Mouse (Mus musculus): ENCODE measurements around the gene Ascl4.

Gene Ascl4

GRCm38 (mm10) chr10:85927676-85928445 lies at the start of gene Ascl4:
Gene Ascl4, plus strand, starts transcription at chr10:85927681.
- no peak for DNase-seq (ENCODE audit: extremely low read depth, low read depth)

GRCm38 (mm10) chr10:85879886-85880486 lies 47.5 kb upstream of the Ascl4 start:
- DNase-seq (ENCODE audit: extremely low read depth, low read depth) = no peak

GRCm38 (mm10) chr10:85916498-85917309 lies 10.8 kb upstream of the Ascl4 start, which contains the start of gene Prdm4:
Gene Prdm4, minus strand, starts transcription at chr10:85917142.
- DNase-seq (ENCODE audit: extremely low read depth, low read depth) = peak; percentile 93

- DNase-seq (ENCODE audit: extremely low read depth, low read depth) = no peak
Measured at GRCm38 (mm10) chr10:85928499-85929207, 1.2 kb downstream of the Ascl4 start.

GRCm38 (mm10) chr10:85929208-85929591 lies 1.7 kb downstream of the Ascl4 start:
- no peak for DNase-seq (ENCODE audit: extremely low read depth, low read depth)

GRCm38 (mm10) chr10:85929962-85930361 lies 2.5 kb downstream of the Ascl4 start:
- DNase-seq (ENCODE audit: extremely low read depth, low read depth) = no peak

- no peak for DNase-seq (ENCODE audit: extremely low read depth, low read depth)
Measured at GRCm38 (mm10) chr10:85936280-85936965, 8.9 kb downstream of the Ascl4 start.

GRCm38 (mm10) chr10:85948483-85949196 lies 21.2 kb downstream of the Ascl4 start:
- no peak for DNase-seq (ENCODE audit: extremely low read depth, low read depth)

- peak; percentile 11 for DNase-seq (ENCODE audit: extremely low read depth, low read depth)
Measured at GRCm38 (mm10) chr10:85951765-85952443, 24.4 kb downstream of the Ascl4 start.

- no peak for DNase-seq (ENCODE audit: extremely low read depth, low read depth)
Measured at GRCm38 (mm10) chr10:85953401-85953800, 25.9 kb downstream of the Ascl4 start.

GRCm38 (mm10) chr10:85954429-85954828 lies 26.9 kb downstream of the Ascl4 start:
- no peak for DNase-seq (ENCODE audit: extremely low read depth, low read depth)

- DNase-seq (ENCODE audit: extremely low read depth, low read depth) = peak; percentile 18
Measured at GRCm38 (mm10) chr10:85956871-85957419, 29.5 kb downstream of the Ascl4 start.

- peak; percentile 85 for DNase-seq (ENCODE audit: extremely low read depth, low read depth)
Measured at GRCm38 (mm10) chr10:85957464-85957950, 30.0 kb downstream of the Ascl4 start, which contains the start of gene Rtcb. Gene Rtcb, minus strand, starts transcription at chr10:85957823.

GRCm38 (mm10) chr10:85962897-85963296 lies 35.4 kb downstream of the Ascl4 start:
- DNase-seq (ENCODE audit: extremely low read depth, low read depth) = no peak

- DNase-seq (ENCODE audit: extremely low read depth, low read depth) = no peak
Measured at GRCm38 (mm10) chr10:85964316-85964715, 36.8 kb downstream of the Ascl4 start.

GRCm38 (mm10) chr10:85966476-85966875 lies 39.0 kb downstream of the Ascl4 start:
- DNase-seq (ENCODE audit: extremely low read depth, low read depth) = no peak

GRCm38 (mm10) chr10:85967411-85968156 lies 40.1 kb downstream of the Ascl4 start:
- DNase-seq (ENCODE audit: extremely low read depth, low read depth) = no peak

- DNase-seq (ENCODE audit: extremely low read depth, low read depth) = peak; percentile 29
Measured at GRCm38 (mm10) chr10:85968157-85968634, 40.7 kb downstream of the Ascl4 start.
